Mouse (Mus musculus) ES-E14 (cell line): ENCODE measurements around the gene Clmn.

Source experiments
- HCFC1 ChIP-seq: IDR thresholded peaks from 2 replicates; pipeline ENCODE4 v1.6.1; 2012; ENCODE audit warnings: low read length, inconsistent platforms, borderline replicate concordance; ENCODE audit not compliant: insufficient read depth
- ZC3H11A ChIP-seq: IDR thresholded peaks from 2 replicates; pipeline ENCODE4 v1.6.1; 2012; ENCODE audit warnings: low read depth, mild to moderate bottlenecking, inconsistent platforms, low read length, borderline replicate concordance

- TF ChIP-seq ZC3H11A (no peak), HCFC1 (no peak)
Observed at GRCm38 (mm10) chr12:104902392-104903053, 37.6 kb upstream of the Clmn start.
